Mouse (Mus musculus) gastrocnemius, adult 8-10 months (tissue): Measurements from ENCODE around the gene Zfp867. TPM values are rescaled to one million over a fixed set of nuclear protein-coding genes. Genes with fewer than 3 reads are reported as not detected.

Source experiments
- total RNA-seq, 4 experiments: library from RNA; stranded (reverse); gene quantifications; 2 replicates each; pipeline ENCODE4 v1.2.4; 2022

Zfp867 gene
- total RNA-seq, 4 experiments from 2014 or later: 2.6 to 2.9 (median 2.8) TPM

Other genes with a start within 250 kb of the Zfp867 start
- 100 to 1,000 TPM; 244 to 252 (median 245) TPM for gene Arf1, start 244.2 kb downstream of the Zfp867 start, total RNA-seq
- gene Wnt3a, start 181.7 kb downstream of the Zfp867 start, total RNA-seq: not detected
- 10 to 100 TPM in 1 of 4 experiments, 1 to 10 TPM in 3; 8.9 to 13.2 (median 9.5) TPM for gene Wnt9a, start 165.5 kb downstream of the Zfp867 start, total RNA-seq
- not detected for gene Prss38, start 96.8 kb downstream of the Zfp867 start, total RNA-seq
- gene Jmjd4, start 22.4 kb downstream of the Zfp867 start, total RNA-seq: 10 to 100 TPM in 2 of 4 experiments, 1 to 10 TPM in 2; 8.5 to 10.7 (median 9.6) TPM
- gene Snap47, start 21.3 kb downstream of the Zfp867 start, total RNA-seq: 10 to 100 TPM; 22.8 to 26.9 (median 26.3) TPM
- gene Zkscan17, start 54.3 kb upstream of the Zfp867 start, total RNA-seq: 10 to 100 TPM; 16.0 to 18.5 (median 16.9) TPM
- under 1 TPM in 2 of 4 experiments, not detected in 2; 0.07 to 0.19 TPM for gene Nlrp3, start 69.1 kb upstream of the Zfp867 start, total RNA-seq
- not detected for gene Olfr222, start 103.8 kb upstream of the Zfp867 start, total RNA-seq
- gene Olfr223, start 120.8 kb upstream of the Zfp867 start, total RNA-seq: not detected
- gene Mprip, start 188.8 kb upstream of the Zfp867 start, total RNA-seq: 10 to 100 TPM; 68.5 to 94.6 (median 77.3) TPM